Mouse (Mus musculus): ENCODE results near the gene Hist1h3f.

DNA sequence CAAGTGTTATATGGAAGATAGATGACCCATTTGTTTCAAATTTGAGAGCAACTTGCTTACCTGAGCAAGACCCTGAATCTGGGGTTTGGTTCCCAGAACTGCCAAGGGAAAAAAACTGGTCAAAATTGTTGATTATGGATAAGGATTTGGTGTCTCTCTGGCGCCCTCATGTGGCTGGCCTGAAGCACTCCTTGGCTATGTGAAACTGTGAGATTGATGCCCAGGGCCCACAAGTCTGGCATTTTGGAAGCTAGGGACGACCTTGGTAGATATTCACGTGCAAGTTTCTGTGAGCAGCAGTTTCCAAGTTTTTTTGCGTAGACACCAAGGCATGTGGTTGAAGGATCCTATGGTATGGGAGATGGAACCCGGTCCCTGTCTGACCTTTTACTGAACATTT, 19.2 kb upstream of the Hist1h3f start:
- TF ChIP-seq MAX (IDR thresholded peaks at IDR 0.05; ENCODE audit: low read length), result no peak
- peak in 2 of 3 experiments; percentile 88 to 93; a peak in 4 of 6 replicates for TF ChIP-seq CTCF (IDR thresholded peaks at IDR 0.05 in 2 of 3, conservative IDR thresholded peaks at IDR 0.05 in 1 of 3; ENCODE audit: control insufficient read depth in 1 of 3, insufficient read depth in 1 of 3, low read depth in 2 of 3, low read length in 3 of 3, poor library complexity in 1 of 3, severe bottlenecking in 1 of 3)
- no peak for TF ChIP-seq EP300 (IDR thresholded peaks at IDR 0.05; ENCODE audit: low read depth in 1 of 2, low read length in 2 of 2)
- TF ChIP-seq GATA1 (IDR thresholded peaks at IDR 0.05; ENCODE audit: low read depth, low read length), result peak; percentile 66
- no peak for TF ChIP-seq RAD21 (IDR thresholded peaks at IDR 0.05; ENCODE audit: low read depth, low read length)
- TF ChIP-seq CHD2 (IDR thresholded peaks at IDR 0.05; ENCODE audit: low read length), result no peak
- TF ChIP-seq ZMIZ1 (IDR thresholded peaks at IDR 0.05; ENCODE audit: low read depth, low read length), result no peak
- no peak for TF ChIP-seq POLR2A (IDR thresholded peaks at IDR 0.05; ENCODE audit: control insufficient read depth in 1 of 2, insufficient read depth in 1 of 2, low read depth in 1 of 2, low read length in 2 of 2, poor library complexity in 1 of 2)
- TF ChIP-seq USF1 (IDR thresholded peaks at IDR 0.05; ENCODE audit: low read depth, low read length), result no peak
- TF ChIP-seq USF2 (IDR thresholded peaks at IDR 0.05; ENCODE audit: borderline replicate concordance in 1 of 2, insufficient read depth in 1 of 2, low read depth in 1 of 2, low read length in 2 of 2), result no peak
- TF ChIP-seq MAFK (IDR thresholded peaks at IDR 0.05; ENCODE audit: borderline replicate concordance, low read depth, low read length), result no peak
- TF ChIP-seq E2F4 (IDR thresholded peaks at IDR 0.05; ENCODE audit: borderline replicate concordance, low read depth, low read length), result no peak
- no peak for TF ChIP-seq SIN3A (IDR thresholded peaks at IDR 0.05; ENCODE audit: low read length)

Data from MEL (cell line).